Mouse (Mus musculus) 3134 (cell line): ENCODE results near the gene Olfr1313.
"Not testable (repeated sequence)": the region's sequence is repeated elsewhere in the genome, so short reads cannot be mapped to it uniquely, and the experiment has no call there.

Experiments
- DNase-seq: peaks from one replicate; pipeline ENCODE4 v3.0.0-alpha.2; 2011; ENCODE audit warnings: low spot score; ENCODE audit not compliant: insufficient read length; ENCODE audit errors: extremely low read depth

The Olfr1313 gene

DNA sequence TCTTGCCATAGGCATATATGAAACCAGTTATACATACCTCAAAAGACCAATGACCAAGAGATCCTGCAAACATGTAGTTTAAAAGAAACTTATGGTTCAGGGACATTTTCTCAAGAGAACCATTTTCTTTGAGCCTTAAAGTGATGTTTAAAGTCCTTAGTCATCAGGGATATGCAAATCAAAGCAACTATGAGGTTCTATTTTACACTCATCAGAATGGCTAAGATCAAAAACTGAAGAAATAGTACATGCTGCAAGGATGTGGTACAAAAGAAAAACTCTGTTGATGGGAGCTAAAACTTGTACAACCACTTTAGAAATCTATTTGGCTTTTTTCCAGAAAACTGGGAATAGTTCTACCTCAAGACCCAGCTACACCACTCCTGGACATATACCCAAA, at the start of gene Olfr1313:
TSS of gene Olfr1313 (minus strand) at position 101 of the 400 bp plus-strand sequence.
- no peak for DNase-seq

DNA sequence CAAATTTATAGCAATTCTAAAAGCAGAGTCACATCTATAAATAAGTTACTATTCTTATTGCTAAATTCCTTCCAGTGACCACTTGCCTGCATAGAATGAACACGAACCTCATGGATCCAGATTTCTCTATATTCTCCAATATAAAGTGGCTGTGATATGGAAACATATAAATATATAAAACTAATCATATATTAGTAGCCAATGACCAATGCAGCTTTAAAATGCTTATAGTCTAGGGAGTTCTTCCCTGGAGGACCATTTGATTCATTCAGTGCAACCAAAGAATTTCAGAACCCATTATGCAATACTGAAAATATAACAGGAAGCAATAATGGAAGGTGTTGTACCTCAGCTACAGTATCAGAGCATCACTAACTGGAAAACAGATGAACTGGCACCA, 37.7 kb upstream of the Olfr1313 start, which contains the start of gene Olfr1315-ps1:
TSS of gene Olfr1315-ps1 (minus strand) at position 101 of the 400 bp plus-strand sequence.
- no peak for DNase-seq

DNA sequence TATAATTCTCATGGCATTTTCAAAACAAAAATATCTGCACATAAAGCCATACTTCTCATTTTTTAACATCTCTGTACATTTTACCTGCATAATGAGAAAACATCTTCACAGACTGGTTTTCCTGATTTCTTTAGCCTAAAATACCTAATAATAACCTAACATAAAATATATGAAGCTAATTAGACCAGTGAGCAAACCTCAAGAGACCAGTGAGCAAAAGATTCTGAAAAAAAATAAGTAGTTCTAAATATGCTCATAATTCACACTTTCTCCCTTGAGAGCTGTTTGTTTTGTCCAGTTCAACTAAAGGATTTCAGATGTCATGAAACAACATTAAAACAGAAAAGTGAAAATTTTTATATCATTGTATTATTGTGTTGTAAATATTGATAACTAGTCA, 19.0 kb upstream of the Olfr1313 start, which contains the start of gene Olfr1314:
TSS of gene Olfr1314 (minus strand) at position 101 of the 400 bp plus-strand sequence.
- no peak for DNase-seq

DNA sequence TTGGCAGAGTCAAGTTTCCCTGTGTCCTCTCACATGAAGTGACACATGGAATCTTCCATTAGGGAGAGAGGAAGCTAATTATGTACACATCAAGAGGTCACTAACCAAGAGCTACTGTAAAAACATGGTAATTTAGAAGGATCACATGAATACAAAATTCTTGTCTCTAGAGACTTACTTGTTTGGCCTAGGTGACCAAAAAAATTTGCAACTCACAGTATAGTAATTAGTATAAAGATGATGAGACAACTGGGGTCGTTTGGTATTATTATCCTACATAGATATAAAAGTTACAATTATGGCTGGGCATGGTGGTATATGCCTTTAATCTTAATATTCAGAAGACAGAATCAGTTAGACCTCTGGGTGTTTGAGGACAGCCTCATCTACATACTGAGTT, 27.5 kb downstream of the Olfr1313 start, which contains the start of gene Olfr1312:
TSS of gene Olfr1312 (minus strand) at position 101 of the 400 bp plus-strand sequence.
- no peak for DNase-seq

DNA sequence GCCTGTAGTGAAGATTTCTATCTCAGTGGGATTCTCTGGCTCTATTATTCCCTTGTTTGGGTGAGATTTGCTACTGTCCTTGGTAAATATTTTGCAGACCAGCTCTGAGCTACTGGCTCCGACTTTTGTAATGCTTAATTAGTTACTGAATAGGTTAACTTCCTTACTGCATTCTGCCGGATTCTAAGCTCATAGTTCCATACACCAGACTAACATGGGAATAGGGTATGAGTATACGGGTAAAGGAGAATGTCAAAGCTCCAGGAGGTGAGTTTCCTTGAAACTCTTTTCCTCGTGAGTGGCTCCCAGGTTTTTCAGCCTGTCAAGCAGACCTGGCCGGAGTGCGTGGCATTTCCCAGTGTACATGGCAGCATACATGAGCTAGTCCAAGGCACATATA, 50.7 kb downstream of the Olfr1313 start:
- not testable (repeated sequence) for DNase-seq

DNA sequence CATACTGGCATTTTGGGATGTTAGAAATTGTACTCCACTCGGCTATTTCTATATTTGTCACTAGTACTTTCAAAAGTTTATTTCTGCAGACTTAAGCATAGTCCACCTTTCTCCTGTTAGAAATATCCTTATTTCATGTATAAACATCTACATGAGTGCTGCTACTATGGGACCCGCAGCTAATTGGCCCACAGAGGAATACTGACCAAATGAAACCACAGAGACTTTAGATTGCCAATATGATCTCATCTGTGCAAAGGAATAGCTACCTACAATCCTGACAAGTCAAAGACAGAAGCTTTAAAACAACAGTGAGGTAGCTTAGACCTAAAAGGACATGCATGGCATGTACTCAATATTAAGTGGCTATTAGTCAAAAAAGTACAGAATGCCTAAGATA, 53.3 kb downstream of the Olfr1313 start, which contains the start of gene Olfr1311:
TSS of gene Olfr1311 (minus strand) at position 101 of the 400 bp plus-strand sequence.
- no peak for DNase-seq
